Mouse (Mus musculus): ENCODE results near the gene Prune2.

The Prune2 gene

GRCm38 (mm10) chr19:17199059-17199458 lies 243.1 kb downstream of the Prune2 start:
- no peak for DNase-seq (ENCODE audit: low read depth, low spot score)

GRCm38 (mm10) chr19:17207141-17207540 lies 251.2 kb downstream of the Prune2 start:
- peak; percentile 31 for DNase-seq (ENCODE audit: low read depth, low spot score)

- DNase-seq (ENCODE audit: low read depth, low spot score), result no peak
Measured at GRCm38 (mm10) chr19:17210541-17210940, 254.6 kb downstream of the Prune2 start.

- peak; percentile 88 for DNase-seq (ENCODE audit: low read depth, low spot score)
Measured at GRCm38 (mm10) chr19:17214896-17215520, 259.1 kb downstream of the Prune2 start.

- DNase-seq (ENCODE audit: low read depth, low spot score), result no peak
Measured at GRCm38 (mm10) chr19:17218195-17218594, 262.3 kb downstream of the Prune2 start.

- DNase-seq (ENCODE audit: low read depth, low spot score), result no peak
Measured at GRCm38 (mm10) chr19:17223801-17224200, 267.9 kb downstream of the Prune2 start.

GRCm38 (mm10) chr19:17225570-17226083 lies 269.7 kb downstream of the Prune2 start:
- no peak for DNase-seq (ENCODE audit: low read depth, low spot score)

- DNase-seq (ENCODE audit: low read depth, low spot score), result no peak
Measured at GRCm38 (mm10) chr19:17226096-17226495, 270.2 kb downstream of the Prune2 start.

GRCm38 (mm10) chr19:17230013-17230412 lies 274.1 kb downstream of the Prune2 start:
- DNase-seq (ENCODE audit: low read depth, low spot score), result no peak

- DNase-seq (ENCODE audit: low read depth, low spot score), result peak; percentile 95
Measured at GRCm38 (mm10) chr19:17238471-17238870, 282.6 kb downstream of the Prune2 start.

GRCm38 (mm10) chr19:17240170-17241077 lies 284.5 kb downstream of the Prune2 start:
- peak; percentile 98 for DNase-seq (ENCODE audit: low read depth, low spot score)

- DNase-seq (ENCODE audit: low read depth, low spot score), result peak; percentile 51
Measured at GRCm38 (mm10) chr19:17241206-17241605, 285.3 kb downstream of the Prune2 start.

- no peak for DNase-seq (ENCODE audit: low read depth, low spot score)
Measured at GRCm38 (mm10) chr19:17242962-17243361, 287.0 kb downstream of the Prune2 start.

- DNase-seq (ENCODE audit: low read depth, low spot score), result no peak
Measured at GRCm38 (mm10) chr19:17244544-17244943, 288.6 kb downstream of the Prune2 start.

GRCm38 (mm10) chr19:17247352-17247925 lies 291.5 kb downstream of the Prune2 start:
- DNase-seq (ENCODE audit: low read depth, low spot score), result no peak

- no peak for DNase-seq (ENCODE audit: low read depth, low spot score)
Measured at GRCm38 (mm10) chr19:17249691-17250090, 293.8 kb downstream of the Prune2 start.

- no peak for DNase-seq (ENCODE audit: low read depth, low spot score)
Measured at GRCm38 (mm10) chr19:17250801-17251200, 294.9 kb downstream of the Prune2 start.

- DNase-seq (ENCODE audit: low read depth, low spot score), result no peak
Measured at GRCm38 (mm10) chr19:17251453-17251852, 295.5 kb downstream of the Prune2 start.

GRCm38 (mm10) chr19:17252845-17253244 lies 296.9 kb downstream of the Prune2 start:
- DNase-seq (ENCODE audit: low read depth, low spot score), result no peak

- no peak for DNase-seq (ENCODE audit: low read depth, low spot score)
Measured at GRCm38 (mm10) chr19:17255511-17255910, 299.6 kb downstream of the Prune2 start.

GRCm38 (mm10) chr19:17256388-17256787 lies 300.5 kb downstream of the Prune2 start:
- no peak for DNase-seq (ENCODE audit: low read depth, low spot score)

- DNase-seq (ENCODE audit: low read depth, low spot score), result no peak
Measured at GRCm38 (mm10) chr19:17256867-17257266, 300.9 kb downstream of the Prune2 start.

Data from brain, adult 2 months (tissue).